Mouse (Mus musculus): ENCODE data around the gene Catsperz.
"Not testable (repeated sequence)": the region's sequence is repeated elsewhere in the genome, so short reads cannot be mapped to it uniquely, and the experiment has no call there.

Gene Catsperz

DNA sequence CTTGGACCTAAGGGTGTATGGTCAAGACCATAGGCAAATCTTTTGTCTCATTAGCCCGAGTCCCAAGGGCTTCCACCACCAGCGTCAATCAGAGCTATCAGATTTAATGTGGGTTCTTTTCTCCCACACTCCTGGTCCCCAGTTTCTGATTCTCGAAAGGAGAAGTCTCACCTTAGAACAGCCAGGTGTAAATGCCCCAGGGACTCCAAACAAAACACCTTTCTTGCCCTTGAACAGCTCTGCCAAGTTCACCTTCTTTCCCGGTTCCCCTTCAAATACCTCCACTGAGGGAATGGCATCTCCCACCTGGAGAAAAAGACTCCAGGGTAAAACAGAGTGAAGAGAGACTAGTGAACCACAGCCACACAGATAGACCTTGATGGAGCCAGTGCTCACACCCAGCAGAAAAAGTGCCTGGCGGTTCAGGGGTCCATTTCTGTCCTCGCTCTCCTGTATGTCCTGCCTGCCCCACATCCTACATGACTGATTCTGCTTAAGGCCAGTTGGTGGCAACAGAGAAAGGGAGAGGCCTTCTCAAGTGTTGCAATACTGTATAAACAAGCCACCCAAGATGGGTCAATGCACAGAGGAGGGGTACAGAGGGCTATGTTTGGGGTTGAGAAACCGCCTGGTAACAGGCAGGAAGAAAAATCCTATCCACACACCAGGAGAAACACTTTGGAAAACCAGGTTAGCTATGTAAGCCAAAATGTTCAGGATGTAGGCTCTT lies 17.2 kb downstream of the Catsperz start:
- DNase-seq (ENCODE audit: low spot score in 2 of 2), result no peak

DNA sequence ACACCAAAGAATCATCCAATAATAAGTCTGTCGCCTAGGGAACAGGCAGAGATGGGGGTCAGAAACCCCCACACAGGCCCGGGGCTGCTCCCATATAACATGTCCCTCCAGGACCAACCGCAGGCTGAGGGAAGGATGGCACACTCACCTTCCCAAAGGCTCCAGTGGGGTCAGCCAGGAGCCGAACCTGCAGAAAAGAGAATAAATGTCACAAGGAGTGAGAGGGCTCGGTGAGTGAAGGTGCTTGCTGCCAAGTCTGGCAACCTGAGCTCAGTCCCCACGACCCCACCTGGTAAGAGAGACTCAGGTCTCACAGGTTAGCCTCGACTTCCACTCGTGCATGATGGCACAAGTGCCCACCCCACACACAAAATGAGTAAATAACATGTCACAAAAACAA lies 18.1 kb downstream of the Catsperz start:
- no peak for DNase-seq (ENCODE audit: low spot score in 2 of 2)

DNA sequence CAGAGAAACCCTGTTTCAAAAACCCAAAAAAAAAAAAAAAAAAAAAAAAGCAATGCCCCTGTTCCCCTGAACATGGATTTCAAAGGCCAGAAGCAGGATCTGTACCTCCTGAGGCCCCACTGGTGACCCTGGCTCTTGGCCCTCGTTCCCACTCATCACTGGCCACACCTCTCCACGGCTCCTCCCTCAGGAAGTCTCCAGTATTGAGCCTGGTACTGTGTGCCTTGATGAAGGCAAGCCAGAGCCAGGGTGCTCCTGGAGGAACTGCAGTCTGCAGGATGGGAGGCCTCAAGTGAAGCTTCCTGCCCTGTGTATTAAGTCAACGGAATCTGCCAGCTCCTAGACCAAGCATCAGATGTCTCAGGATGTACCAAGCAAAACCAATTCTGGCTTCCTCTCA lies 19.0 kb downstream of the Catsperz start:
- DNase-seq (ENCODE audit: low spot score in 2 of 2), result no peak

DNA sequence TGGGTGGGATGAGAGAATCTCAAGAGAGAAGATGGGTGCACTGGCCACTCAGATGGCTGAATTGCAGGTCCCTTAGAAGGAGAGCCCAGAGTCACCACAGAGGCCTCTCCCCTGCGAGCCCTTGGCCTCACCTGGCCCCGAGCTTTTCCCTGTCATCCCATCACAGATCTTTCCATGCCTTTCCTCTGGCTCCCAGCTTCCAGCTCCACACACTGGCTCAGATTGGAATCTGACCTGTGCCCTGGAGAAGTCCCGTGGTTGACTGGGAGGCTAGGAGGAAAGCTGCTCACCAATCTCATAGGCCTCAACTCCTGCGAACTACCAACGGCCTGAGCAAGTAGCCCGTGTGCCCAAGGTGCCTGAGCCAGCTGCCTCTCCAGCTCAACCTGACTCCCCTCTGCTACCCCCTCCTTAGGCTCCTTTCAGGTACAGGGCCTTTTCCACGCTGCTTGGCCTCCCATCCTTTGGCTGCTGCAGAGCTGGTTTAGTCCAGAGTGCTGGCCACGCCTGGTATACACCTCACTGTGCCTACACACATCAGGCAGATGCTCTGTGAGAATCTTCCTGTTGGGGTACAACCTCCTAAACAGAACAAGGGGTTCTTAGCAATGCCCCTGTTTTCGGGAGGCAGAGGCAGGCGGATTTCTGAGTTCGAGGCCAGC lies 19.6 kb downstream of the Catsperz start:
- DNase-seq (ENCODE audit: low spot score in 2 of 2), result no peak

- DNase-seq (ENCODE audit: low spot score in 2 of 2), result no peak
These were observed 20.3 kb downstream of the Catsperz start for GRCm38 (mm10) chr19:6904846-6905245.

DNA sequence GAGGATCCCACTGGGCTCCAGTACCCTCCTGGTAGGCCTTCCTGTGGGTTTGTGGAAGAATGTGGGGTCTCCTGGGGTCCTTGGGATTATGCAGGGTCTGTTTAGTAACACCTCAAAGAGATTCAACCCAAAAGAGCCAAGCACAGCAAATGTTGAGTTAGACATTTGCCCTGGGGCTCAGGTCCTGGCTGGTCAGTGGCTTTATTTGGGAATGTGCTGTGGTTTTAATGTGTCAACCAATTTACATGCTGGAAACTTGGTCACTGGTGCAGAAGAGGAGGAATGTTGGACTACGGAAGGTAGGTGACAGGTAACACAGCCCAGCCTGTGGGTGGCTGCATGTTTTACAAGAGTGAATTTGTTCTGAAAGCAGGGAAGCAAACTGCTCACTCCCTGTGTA lies 22.1 kb downstream of the Catsperz start:
- DNase-seq (ENCODE audit: low spot score in 2 of 2), result no peak

DNA sequence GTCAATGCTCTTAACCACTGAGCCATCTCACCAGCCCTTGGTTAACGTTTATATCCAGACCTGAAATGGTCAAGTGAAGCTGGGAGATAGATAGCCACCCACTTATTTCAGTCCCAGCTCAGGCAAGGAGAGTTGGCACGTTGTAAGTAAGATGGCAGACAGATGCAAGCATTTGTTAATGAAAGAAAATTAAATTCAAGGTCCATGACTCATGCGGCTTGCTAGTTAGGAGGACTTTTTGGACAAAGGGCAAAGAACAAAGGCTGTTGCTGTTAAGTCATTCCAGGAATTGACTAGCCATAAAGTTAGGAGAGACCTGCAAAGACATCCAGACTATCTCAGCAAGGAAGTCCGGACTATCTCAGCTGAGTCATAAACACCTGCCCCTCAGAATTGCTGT lies 25.5 kb downstream of the Catsperz start:
- DNase-seq (ENCODE audit: low spot score in 2 of 2), result no peak

GRCm38 (mm10) chr19:6895608-6896305 lies 29.4 kb downstream of the Catsperz start:
- DNase-seq (ENCODE audit: low spot score in 2 of 2), result not testable (repeated sequence)

- peak in 1 of 2 experiments; percentile 45 for DNase-seq (ENCODE audit: low spot score in 2 of 2)
These were observed 31.3 kb downstream of the Catsperz start for GRCm38 (mm10) chr19:6893731-6894451.

- DNase-seq (ENCODE audit: low spot score in 2 of 2), result peak; percentile 44 to 70
These were observed 32.7 kb downstream of the Catsperz start for GRCm38 (mm10) chr19:6892512-6892911.

DNA sequence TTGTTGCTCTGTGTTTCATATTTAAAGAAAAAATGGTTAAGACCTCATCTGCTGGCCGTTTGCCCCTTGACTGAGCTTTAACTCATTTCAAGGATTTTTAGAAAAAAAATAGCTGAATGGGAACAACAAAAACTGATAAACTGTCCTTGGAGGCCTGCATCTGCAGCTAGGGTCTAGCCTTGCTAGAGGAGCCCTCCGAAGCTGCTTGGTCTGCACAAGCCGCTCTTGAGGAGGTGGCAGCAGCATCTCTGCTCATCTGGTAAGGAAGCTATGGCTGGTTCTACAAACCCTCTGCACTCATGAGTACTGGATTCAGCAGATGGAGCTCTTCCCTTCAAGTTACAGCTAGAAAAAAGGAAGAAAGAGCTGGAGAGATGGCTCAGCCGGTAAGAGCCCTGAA lies 47.2 kb downstream of the Catsperz start:
- DNase-seq (ENCODE audit: low spot score in 2 of 2), result no peak

DNA sequence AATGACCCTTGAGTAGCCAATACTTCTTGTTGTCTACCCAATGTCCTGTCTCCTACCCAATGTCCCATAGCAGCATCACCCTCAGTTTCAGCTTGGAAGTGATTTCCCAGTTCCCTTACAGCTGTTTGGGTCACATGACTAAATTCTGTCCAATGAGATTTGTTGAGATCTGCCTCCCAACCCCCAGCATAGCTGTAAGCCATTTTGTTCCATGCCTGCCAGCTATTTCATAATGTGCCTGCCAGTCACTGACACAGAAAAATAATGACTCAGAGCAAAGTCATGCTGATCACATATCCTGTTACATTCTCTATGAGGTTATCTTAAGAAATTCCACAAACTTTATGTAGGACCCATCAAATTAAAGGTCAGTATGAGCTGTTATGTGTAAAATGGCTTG lies 48.4 kb downstream of the Catsperz start:
- no peak for DNase-seq (ENCODE audit: low spot score in 2 of 2)

DNA sequence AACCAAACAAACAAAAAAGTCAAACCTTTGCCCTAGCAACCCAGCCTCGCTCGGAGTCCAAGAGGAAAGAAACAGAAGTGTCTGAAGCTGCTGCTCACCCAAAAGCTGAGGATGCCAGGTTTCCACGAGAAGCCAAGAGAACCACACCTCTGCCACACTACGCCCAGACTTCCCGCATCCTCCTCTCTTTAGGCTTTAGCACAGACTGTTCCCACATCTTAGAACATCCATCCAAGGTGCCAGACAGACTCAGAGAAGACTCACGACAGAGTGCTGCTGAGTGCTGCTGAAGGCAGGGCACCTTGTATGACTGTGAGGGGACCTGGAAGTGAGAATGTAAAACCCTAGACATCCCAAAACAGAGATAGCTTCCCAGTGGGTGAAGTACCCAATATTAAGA lies 49.3 kb downstream of the Catsperz start:
- DNase-seq (ENCODE audit: low spot score in 2 of 2), result no peak

DNA sequence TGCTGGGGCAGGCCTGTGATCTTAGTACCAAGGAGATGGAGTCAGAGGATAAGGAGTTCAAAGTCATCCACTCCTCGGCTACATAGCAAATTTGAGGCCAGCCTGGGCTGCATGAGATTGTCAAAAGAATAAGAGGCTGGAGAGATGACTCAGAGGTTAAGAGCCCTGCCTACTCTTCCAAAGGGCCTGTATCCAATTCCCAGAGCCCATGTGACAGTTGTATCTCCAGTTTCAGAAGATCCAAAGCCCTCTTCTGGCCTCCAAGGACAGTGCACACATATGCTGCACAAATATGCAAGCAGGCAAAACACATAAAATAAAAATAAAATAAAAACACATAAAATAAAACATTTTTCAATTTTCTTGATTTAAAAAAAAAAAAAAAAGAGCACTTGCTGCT lies 50.9 kb downstream of the Catsperz start:
- no peak for DNase-seq (ENCODE audit: low spot score in 2 of 2)

- no peak for DNase-seq (ENCODE audit: low spot score in 2 of 2)
These were observed 52.5 kb downstream of the Catsperz start for GRCm38 (mm10) chr19:6872701-6873100.
